Mouse (Mus musculus) G1E (cell line): ENCODE measurements around the gene Bhlhe23. TPM values are rescaled to one million over a fixed set of nuclear protein-coding genes. Genes with fewer than 3 reads are reported as not detected.

ENCODE experiments used
- ATAC-seq: 2 replicates; pipeline ENCODE4 v1.8.0; 2016; ENCODE audit warnings: mild to moderate bottlenecking; ENCODE audit not compliant: insufficient number of reproducible peaks, poor library complexity, low FRiP score, severe bottlenecking; ENCODE audit errors: extremely low read depth
- DNase-seq: peaks from one replicate; pipeline ENCODE4 v3.0.0; 2012; ENCODE audit warnings: low spot score
- H3K27me3 ChIP-seq: 2 replicates; pipeline ENCODE4 v1.6.1; 2012; ENCODE audit warnings: mild to moderate bottlenecking, low read length, inconsistent platforms; ENCODE audit not compliant: insufficient read depth
- H3K36me3 ChIP-seq: replicated peaks from 2 replicates; pipeline ENCODE3; 2012; ENCODE audit warnings: mild to moderate bottlenecking, inconsistent platforms
- H3K4me1 ChIP-seq: 2 replicates; pipeline ENCODE4 v1.6.1; 2012; ENCODE audit warnings: low read depth, low read length, inconsistent platforms, mixed read lengths; ENCODE audit not compliant: insufficient read depth
- H3K4me3 ChIP-seq: 2 replicates; pipeline ENCODE4 v1.5.1; 2012; ENCODE audit warnings: low read depth, mild to moderate bottlenecking, inconsistent platforms, low read length, moderate library complexity, mixed read lengths
- H3K9me3 ChIP-seq: replicated peaks from 2 replicates; pipeline ENCODE4 v1.6.1; 2012; ENCODE audit warnings: inconsistent platforms
- CTCF ChIP-seq: IDR thresholded peaks from 2 replicates; pipeline ENCODE4 v1.5.1; 2012; ENCODE audit warnings: low read depth, low read length, inconsistent platforms, mixed read lengths
- GATA1 ChIP-seq: IDR thresholded peaks from 2 replicates; pipeline ENCODE4 v1.6.1; 2012; ENCODE audit warnings: borderline replicate concordance, low read length, inconsistent platforms, mixed read lengths
- GATA2 ChIP-seq: IDR thresholded peaks from 2 replicates; pipeline ENCODE4 v1.6.1; 2012; ENCODE audit warnings: low read depth, low read length, inconsistent platforms, borderline replicate concordance
- POLR2AphosphoS5 ChIP-seq: IDR thresholded peaks from 2 replicates; pipeline ENCODE4 v1.6.1; 2012; ENCODE audit warnings: low read depth, low read length, inconsistent platforms; ENCODE audit not compliant: insufficient replicate concordance
- TAL1 ChIP-seq: conservative IDR thresholded peaks from 2 replicates; pipeline ENCODE4 v1.6.1; 2012; ENCODE audit warnings: low read depth, low read length, inconsistent platforms, mixed read lengths
- polyA plus RNA-seq: library from polyadenylated mRNA; stranded (reverse); fragments of >175 nt; gene quantifications from 2 replicates; pipeline ENCODE4 v1.2.3, GENCODE M21; 2012
- total RNA-seq, 2 experiments: library from RNA; stranded (forward) in 1 of 2; stranded (reverse) in 1 of 2; fragments of 200-1000 nt in 1 of 2; fragments of >200 nt in 1 of 2; fragmentation: Nextera tagmentation in 1 of 2; gene quantifications; 2 replicates each; pipeline ENCODE4 v1.2.3; 2014 to 2017

Gene Bhlhe23
- not detected in 2 replicates for total RNA-seq (2014; fragmentation: Nextera tagmentation)
- 0.11 TPM in 1 of 2 replicates, not detected in the other for total RNA-seq (2017)
- not detected in 2 replicates for polyA plus RNA-seq

- peaks cover 18% of the 10 kb centered on the region for H3K27me3 ChIP-seq
- no peak for TF ChIP-seq GATA1
- TF ChIP-seq CTCF, result no peak
- TF ChIP-seq GATA2, result no peak
- TF ChIP-seq TAL1, result no peak
- TF ChIP-seq POLR2AphosphoS5, result no peak
Observed at GRCm38 (mm10) chr2:180776793-180777192, at the start of gene Bhlhe23. Gene Bhlhe23, minus strand, starts transcription at chr2:180776900.

GRCm38 (mm10) chr2:180825147-180825941, 48.6 kb upstream of the Bhlhe23 start:
- Histone ChIP-seq H3K36me3 (no peaks in the 10 kb centered on the region), H3K4me1 (no peaks in the 10 kb centered on the region), H3K4me3 (no peak overlapping the region), H3K9me3 (no peaks in the 10 kb centered on the region), H3K27me3 (peaks cover 8% of the 10 kb centered on the region)
- no peak for TF ChIP-seq CTCF
- TF ChIP-seq GATA2, result no peak
- TF ChIP-seq GATA1, result no peak
- TF ChIP-seq POLR2AphosphoS5, result no peak
- TF ChIP-seq TAL1, result no peak
- DNase-seq, result no peak
- no peak for ATAC-seq

More at GRCm38 (mm10) chr2:180776793-180777192, at the start of gene Bhlhe23:
- ATAC-seq, result no peak
- no peaks in the 10 kb centered on the region; the same call in 1 of the 2 replicates for H3K9me3 ChIP-seq
- no peak for DNase-seq
- H3K4me1 ChIP-seq, result no peaks in the 10 kb centered on the region
- H3K4me3 ChIP-seq, result no peak within 1 kb of the TSS
- H3K36me3 ChIP-seq, result no peaks in the 10 kb centered on the region

GRCm38 (mm10) chr2:180824724-180825123, 48.0 kb upstream of the Bhlhe23 start:
- ATAC-seq, result no peak

GRCm38 (mm10) chr2:180824061-180824460, 47.4 kb upstream of the Bhlhe23 start:
- peaks cover 5% of the 10 kb centered on the region for H3K27me3 ChIP-seq
- DNase-seq, result no peak
- no peaks in the 10 kb centered on the region for H3K9me3 ChIP-seq
- ATAC-seq, result no peak
- no peaks in the 10 kb centered on the region for H3K4me1 ChIP-seq
- H3K4me3 ChIP-seq, result no peak overlapping the region
- no peaks in the 10 kb centered on the region for H3K36me3 ChIP-seq
- TF ChIP-seq GATA1, result no peak
- TF ChIP-seq GATA2, result no peak
- TF ChIP-seq POLR2AphosphoS5, result no peak
- TF ChIP-seq CTCF, result no peak

More at GRCm38 (mm10) chr2:180824724-180825123, 48.0 kb upstream of the Bhlhe23 start:
- TF ChIP-seq CTCF (no peak), GATA2 (no peak), POLR2AphosphoS5 (no peak), TAL1 (no peak), GATA1 (no peak)
- H3K27me3 ChIP-seq, result peaks cover 5% of the 10 kb centered on the region
- DNase-seq, result no peak
- no peaks in the 10 kb centered on the region for H3K9me3 ChIP-seq
- no peaks in the 10 kb centered on the region for H3K4me1 ChIP-seq
- H3K4me3 ChIP-seq, result no peak overlapping the region
- H3K36me3 ChIP-seq, result no peaks in the 10 kb centered on the region

GRCm38 (mm10) chr2:180822476-180822875, 45.8 kb upstream of the Bhlhe23 start:
- ATAC-seq, result no peak
- no peak for DNase-seq
- no peak overlapping the region for H3K4me3 ChIP-seq

GRCm38 (mm10) chr2:180819504-180819903, 42.8 kb upstream of the Bhlhe23 start:
- DNase-seq (no peak), ATAC-seq (no peak)
- Histone ChIP-seq H3K27me3 (peaks cover 7% of the 10 kb centered on the region; the same call in 1 of the 2 replicates), H3K4me1 (no peaks in the 10 kb centered on the region), H3K9me3 (no peaks in the 10 kb centered on the region), H3K4me3 (no peak overlapping the region), H3K36me3 (no peaks in the 10 kb centered on the region)
- TF ChIP-seq TAL1 (no peak), GATA1 (no peak)

More at GRCm38 (mm10) chr2:180822476-180822875, 45.8 kb upstream of the Bhlhe23 start:
- no peak for TF ChIP-seq TAL1
- no peak for TF ChIP-seq CTCF
- no peak for TF ChIP-seq GATA2
- no peak for TF ChIP-seq GATA1
- no peak for TF ChIP-seq POLR2AphosphoS5
- Histone ChIP-seq H3K9me3 (no peaks in the 10 kb centered on the region), H3K36me3 (no peaks in the 10 kb centered on the region), H3K27me3 (peaks cover 5% of the 10 kb centered on the region), H3K4me1 (no peaks in the 10 kb centered on the region)
